Mouse (Mus musculus) left cerebral cortex, postnatal 36 days (tissue): ENCODE results near the gene Ptgfr. TPM values are rescaled to one million over a fixed set of nuclear protein-coding genes. Genes with fewer than 3 reads are reported as not detected.

Source experiments
- DNase-seq, 2 experiments: peaks; one replicate each; pipeline ENCODE4 v3.0.0; 2021 to 2022; ENCODE audit warnings: low spot score in 2 of 2, mixed read lengths in 1 of 2
- intact Hi-C: fragments of 180-260 bp; cut with DNase I; formaldehyde crosslinking; loops from one replicate; pipeline ENCODE4 v1.15.1; 2025
- total RNA-seq, 2 experiments: library from RNA; stranded (reverse); gene quantifications; 2 replicates each; pipeline ENCODE4 v1.2.3; 2021

Ptgfr gene
- total RNA-seq, 2 experiments from 2014 or later: 0.69 to 1.5 TPM

DNA sequence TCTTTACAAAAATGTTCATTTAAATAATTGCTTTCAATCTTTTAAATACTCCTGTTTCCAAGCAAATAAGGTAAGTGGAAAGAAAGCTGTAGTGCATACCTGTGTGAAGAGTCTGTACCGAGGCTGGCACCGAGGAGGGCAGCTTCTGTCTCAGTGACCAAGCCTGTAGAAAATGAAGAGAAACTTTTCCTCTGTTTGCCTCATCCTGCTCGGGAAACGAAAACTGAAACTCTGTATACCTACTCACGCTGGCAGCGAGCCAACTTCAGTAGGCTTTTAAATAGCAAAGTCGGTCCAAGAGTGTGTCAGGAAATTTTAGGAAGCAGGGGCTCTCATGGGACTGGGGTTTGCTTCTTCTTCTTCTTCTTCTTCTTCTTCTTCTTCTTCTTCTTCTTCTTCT is 87.7 kb downstream of the Ptgfr start, which contains the start of gene Ifi44:
Gene Ifi44 (minus strand): TSS at position 224 of the 400 bp plus-strand sequence.
- intact Hi-C loops: no loop called here
- peak in 1 of 2 experiments; percentile 8 for DNase-seq

GRCm38 (mm10) chr3:151748514-151748913 is 88.9 kb downstream of the Ptgfr start:
- intact Hi-C loops: no loop called here
- no peak for DNase-seq

Other genes starting within 250 kb of the Ptgfr start
- gene Ifi44, start 87.7 kb downstream of the Ptgfr start, total RNA-seq: not detected
- gene Ifi44l, start 74.7 kb downstream of the Ptgfr start, total RNA-seq: not detected